ENCODE assay signal across 9 mouse cellular contexts in the genomic region with DNA sequence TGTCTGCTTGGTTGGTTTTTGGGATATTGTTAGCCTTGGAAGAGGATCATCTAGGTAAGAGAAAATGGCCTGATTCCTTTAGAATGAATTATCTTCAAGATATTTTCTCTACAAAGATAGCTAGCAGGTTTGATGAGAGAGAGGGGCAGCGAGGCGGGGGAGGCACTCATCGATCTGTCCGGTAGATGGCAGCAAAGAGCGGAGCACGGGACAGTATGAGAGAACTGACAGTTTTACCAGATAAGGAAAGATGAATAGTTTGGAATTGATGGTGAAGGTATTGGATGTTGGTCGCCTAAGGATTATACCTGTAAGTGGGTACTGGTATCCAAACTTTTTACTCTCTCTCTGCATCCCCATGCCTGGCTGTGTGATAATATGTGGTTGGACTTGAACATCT. TPM values are rescaled to one million over a fixed set of nuclear protein-coding genes. Genes with fewer than 3 reads are reported as not detected.
DNase-seq lines count a peak whose midpoint lies in the region; ATAC-seq lines count a peak whose summit lies in the region.
"Had no signal": no experiment of that assay in that cellular context is flagged by ENCODE, and none has a peak within 500 bp of the region (broad histone marks: within the 10 kb centered on the region; RNA-seq: fewer than 3 reads in every experiment).

No protein-coding gene starts in this region.

- H3K9me3 ChIP-seq in midbrain, embryonic 15.5 days = no peaks in the 10 kb centered on the region
- H3K9me3 ChIP-seq: limb, embryonic 13.5 days had no signal

- peaks cover 11% of the 10 kb centered on the region for H3K4me1 ChIP-seq in midbrain, embryonic 15.5 days

- 0% methylated on average over 7 of the region's 7 CpGs for WGBS in midbrain, embryonic 15.5 days

- no peak overlapping the region for H3K4me3 ChIP-seq in midbrain, embryonic 15.5 days
- H3K4me3 ChIP-seq: limb, embryonic 13.5 days had no signal

- H3K36me3 ChIP-seq in midbrain, embryonic 15.5 days (replicated peaks) = no peaks in the 10 kb centered on the region
- H3K36me3 ChIP-seq: limb, embryonic 13.5 days had no signal

- DNase-seq in cerebellum, adult 11 months = peak; percentile 71
- DNase-seq in ES-CJ7 (ENCODE audit: low read depth, low spot score) = peak; percentile 48
- DNase-seq in cerebellum, adult 8-10 months = peak; percentile 83
- DNase-seq in gastrocnemius, postnatal 10 days = peak; percentile 85
- DNase-seq in layer of hippocampus, postnatal 36 days = peak; percentile 77 to 80
- peak; percentile 75 to 93 for DNase-seq in spleen, postnatal 4 days (ENCODE audit: low spot score in 2 of 2)

- no peak for ATAC-seq in cerebellum, adult (ENCODE audit: insufficient number of reproducible peaks, low FRiP score, low TSS enrichment)
- ATAC-seq in midbrain, embryonic 15.5 days (replicated peaks) = 0 out of 2 replicates have a peak, but pooled peaks have one; percentile 8

- H3K27ac ChIP-seq in midbrain, embryonic 15.5 days = no peak overlapping the region
- H3K27ac ChIP-seq: limb, embryonic 13.5 days had no signal

- no peaks in the 10 kb centered on the region for H3K27me3 ChIP-seq in midbrain, embryonic 15.5 days (replicated peaks)
- H3K27me3 ChIP-seq: limb, embryonic 13.5 days had no signal

- no peak overlapping the region for H3K9ac ChIP-seq in midbrain, embryonic 15.5 days
- H3K9ac ChIP-seq: limb, embryonic 13.5 days had no signal

- H3K4me2 ChIP-seq in midbrain, embryonic 15.5 days = no peak overlapping the region
- H3K4me2 ChIP-seq: limb, embryonic 13.5 days had no signal

RNA-seq across cellular contexts. Expression of a gene that starts 14.7 kb away (rescaled TPM):
- total RNA-seq in gastrocnemius, postnatal 10 days (2021) = 1 to 10 TPM; 4.9 to 7.1 TPM
- total RNA-seq in layer of hippocampus, postnatal 36 days (2021) = 10 to 100 TPM; 24.1 to 26.4 TPM
- polyA plus RNA-seq in midbrain, embryonic 15.5 days (2015; fragmentation: Nextera tagmentation; extraction: Ambion mirVana) = 55.4 and 61.4 TPM in 2 replicates

RNA-seq across cellular contexts. Expression of a gene that starts 19.0 kb away (rescaled TPM):
- 10 to 100 TPM in 1 of 2 experiments, 1 to 10 TPM in 1; 5.9 to 10.8 TPM for total RNA-seq in gastrocnemius, postnatal 10 days (2021)
- total RNA-seq in layer of hippocampus, postnatal 36 days (2021) = 10 to 100 TPM; 44.9 to 46.0 TPM
- 20.5 and 22.4 TPM in 2 replicates for polyA plus RNA-seq in midbrain, embryonic 15.5 days (2015; fragmentation: Nextera tagmentation; extraction: Ambion mirVana)
